Mouse (Mus musculus) myocyte (in vitro differentiated cells): ENCODE results near the gene Alpk1.

Source experiments
- E2F4 ChIP-seq: IDR thresholded peaks from one replicate; pipeline ENCODE4 v1.6.1; 2011; ENCODE audit warnings: mild to moderate bottlenecking, control low read depth, moderate library complexity; ENCODE audit not compliant: insufficient read depth
- MAX ChIP-seq: IDR thresholded peaks from one replicate; pipeline ENCODE4 v1.6.1; 2011; ENCODE audit warnings: low read depth, mild to moderate bottlenecking, control low read depth
- POLR2A ChIP-seq: IDR thresholded peaks from one replicate; pipeline ENCODE4 v1.6.1; 2011; ENCODE audit warnings: low read depth, mild to moderate bottlenecking, control low read depth, moderate library complexity; ENCODE audit not compliant: insufficient read length
- POLR2AphosphoS2 ChIP-seq: IDR thresholded peaks from one replicate; pipeline ENCODE4 v1.6.1; 2011; ENCODE audit warnings: low read depth, control low read depth; ENCODE audit not compliant: insufficient read length
- SRF ChIP-seq: IDR thresholded peaks from one replicate; pipeline ENCODE4 v1.6.1; 2011; ENCODE audit warnings: low read depth; ENCODE audit not compliant: control insufficient read depth, insufficient read length
- TCF12 ChIP-seq: IDR thresholded peaks from one replicate; pipeline ENCODE4 v1.6.1; 2011; ENCODE audit warnings: mild to moderate bottlenecking, control low read depth; ENCODE audit not compliant: poor library complexity, insufficient read depth, severe bottlenecking
- TCF3 ChIP-seq: IDR thresholded peaks from one replicate; pipeline ENCODE4 v1.6.1; 2011; ENCODE audit warnings: low read depth, control low read depth; ENCODE audit not compliant: insufficient read length
- USF1 ChIP-seq: IDR thresholded peaks from one replicate; pipeline ENCODE4 v1.6.1; 2011; ENCODE audit warnings: low read depth, mild to moderate bottlenecking, control low read depth, moderate library complexity

DNA sequence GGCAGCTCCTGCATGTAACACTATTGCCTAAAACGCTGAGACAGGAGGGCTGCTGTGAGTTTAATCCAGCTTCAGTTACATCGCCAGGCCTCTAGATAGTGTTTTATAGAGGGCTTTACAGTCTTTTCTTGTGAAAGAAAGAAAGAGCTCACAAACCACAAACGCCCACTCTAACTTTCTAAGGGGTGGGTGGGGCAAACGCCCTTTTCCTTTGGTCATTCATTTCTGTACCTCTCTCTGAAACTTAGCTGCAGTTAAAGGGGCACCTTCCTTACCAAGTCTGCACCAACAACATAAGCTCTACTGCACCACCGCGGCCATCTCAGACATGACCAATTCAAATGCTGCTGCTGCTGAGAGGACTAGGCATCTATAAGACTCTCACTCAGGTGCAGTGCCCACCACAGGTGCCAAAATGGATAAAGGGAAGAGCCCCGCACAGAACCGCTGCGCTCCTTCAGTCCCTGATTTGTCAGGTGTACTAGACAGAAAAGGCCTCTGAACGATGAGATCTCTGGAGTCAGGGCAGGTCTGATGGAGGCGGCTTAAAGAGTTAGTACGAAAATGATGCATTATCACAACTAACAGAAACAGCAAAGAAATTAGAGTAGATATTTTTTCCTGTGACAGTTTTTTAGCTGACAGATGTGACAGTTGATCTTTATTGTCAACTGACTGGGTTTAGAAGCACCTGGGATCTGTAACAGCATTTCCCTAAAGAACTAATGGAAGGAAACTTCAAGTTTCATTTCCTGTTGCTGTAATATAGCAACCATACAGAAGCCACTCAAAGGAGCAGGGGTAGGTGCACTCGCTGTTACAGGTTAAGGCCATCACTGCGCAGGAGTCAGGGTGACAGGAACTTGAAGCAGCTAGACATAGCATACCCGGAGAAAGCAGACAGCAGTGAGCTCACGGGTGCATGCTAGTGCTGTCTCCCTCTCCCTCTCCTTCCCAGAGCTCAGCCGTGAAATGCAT is 43.8 kb upstream of the Alpk1 start:
- TF ChIP-seq POLR2AphosphoS2 (no peak), SRF (no peak), USF1 (no peak), MAX (no peak), POLR2A (no peak), E2F4 (no peak), TCF12 (no peak), TCF3 (no peak)
